Mouse (Mus musculus): ENCODE measurements around the gene Frmd8. TPM values are rescaled to one million over a fixed set of nuclear protein-coding genes. Genes with fewer than 3 reads are reported as not detected.

Frmd8 gene
- total and polyA plus RNA-seq, 2 experiments: 5.2 to 14.2 TPM

- Histone ChIP-seq H3K27ac (replicated peaks; ENCODE audit: insufficient read depth, low read depth, low read length) (peak overlapping the region; percentile 82), H3K9ac (ENCODE audit: low read depth, low read length) (peak overlapping the region; percentile 40; the same call in 1 of the 2 replicates)
- TF ChIP-seq POLR2A (IDR thresholded peaks at IDR 0.05; ENCODE audit: extremely low read depth, insufficient read depth, low read length) (no peak), CTCF (IDR thresholded peaks at IDR 0.05; ENCODE audit: low read depth, low read length) (no peak)
These were observed 48.0 kb downstream of the Frmd8 start for GRCm38 (mm10) chr19:5827044-5827443.

GRCm38 (mm10) chr19:5826731-5827002 lies 48.4 kb downstream of the Frmd8 start:
- peaks cover 42% of the 10 kb centered on the region for H3K4me1 ChIP-seq (ENCODE audit: control insufficient read depth, insufficient read depth, low read length)
- H3K27ac ChIP-seq (replicated peaks; ENCODE audit: insufficient read depth, low read depth, low read length): peak overlapping the region; percentile 60; the same call in 1 of the 2 replicates
- WGBS: 25% methylated on average over 4 of the region's 4 CpGs
- peaks cover 45% of the 10 kb centered on the region for H3K36me3 ChIP-seq (ENCODE audit: control insufficient read depth, insufficient read depth, low read length)
- TF ChIP-seq POLR2A (IDR thresholded peaks at IDR 0.05; ENCODE audit: extremely low read depth, insufficient read depth, low read length): no peak
- no peak for TF ChIP-seq CTCF (IDR thresholded peaks at IDR 0.05; ENCODE audit: low read depth, low read length)
- peak overlapping the region; percentile 61 for H3K9ac ChIP-seq (ENCODE audit: low read depth, low read length)
- peak; percentile 66 for DNase-seq (ENCODE audit: extremely low read depth, low read depth, low spot score)
- no peaks in the 10 kb centered on the region for H3K27me3 ChIP-seq (ENCODE audit: control insufficient read depth, insufficient read depth, low read length)
- no peaks in the 10 kb centered on the region for H3K79me2 ChIP-seq (ENCODE audit: control insufficient read depth, insufficient read depth, low read length)
- H3K4me3 ChIP-seq (ENCODE audit: insufficient read depth, low read depth, low read length): no peak overlapping the region

More at GRCm38 (mm10) chr19:5827044-5827443, 48.0 kb downstream of the Frmd8 start:
- Histone ChIP-seq H3K4me1 (ENCODE audit: control insufficient read depth, insufficient read depth, low read length) (peaks cover 45% of the 10 kb centered on the region), H3K27me3 (ENCODE audit: control insufficient read depth, insufficient read depth, low read length) (no peaks in the 10 kb centered on the region), H3K79me2 (ENCODE audit: control insufficient read depth, insufficient read depth, low read length) (no peaks in the 10 kb centered on the region), H3K36me3 (ENCODE audit: control insufficient read depth, insufficient read depth, low read length) (peaks cover 45% of the 10 kb centered on the region), H3K4me3 (ENCODE audit: insufficient read depth, low read depth, low read length) (no peak overlapping the region)
- no peak for DNase-seq (ENCODE audit: extremely low read depth, low read depth, low spot score)
- WGBS: 50% methylated on average over 6 of the region's 6 CpGs

GRCm38 (mm10) chr19:5825901-5826730 lies 49.0 kb downstream of the Frmd8 start:
- peaks cover 45% of the 10 kb centered on the region for H3K36me3 ChIP-seq (ENCODE audit: control insufficient read depth, insufficient read depth, low read length)
- H3K4me3 ChIP-seq (ENCODE audit: insufficient read depth, low read depth, low read length): no peak overlapping the region
- H3K9ac ChIP-seq (ENCODE audit: low read depth, low read length): peak overlapping the region; percentile 61
- no peaks in the 10 kb centered on the region for H3K79me2 ChIP-seq (ENCODE audit: control insufficient read depth, insufficient read depth, low read length)
- peaks cover 39% of the 10 kb centered on the region for H3K4me1 ChIP-seq (ENCODE audit: control insufficient read depth, insufficient read depth, low read length)
- 74% methylated on average over 5 of the region's 5 CpGs for WGBS
- no peak for TF ChIP-seq CTCF (IDR thresholded peaks at IDR 0.05; ENCODE audit: low read depth, low read length)
- no peak for TF ChIP-seq POLR2A (IDR thresholded peaks at IDR 0.05; ENCODE audit: extremely low read depth, insufficient read depth, low read length)
- H3K27ac ChIP-seq (replicated peaks; ENCODE audit: insufficient read depth, low read depth, low read length): peak overlapping the region; percentile 60
- peak; percentile 49 for DNase-seq (ENCODE audit: extremely low read depth, low read depth, low spot score)
- no peaks in the 10 kb centered on the region for H3K27me3 ChIP-seq (ENCODE audit: control insufficient read depth, insufficient read depth, low read length)

GRCm38 (mm10) chr19:5824826-5825617 lies 50.1 kb downstream of the Frmd8 start:
- H3K27ac ChIP-seq (replicated peaks; ENCODE audit: insufficient read depth, low read depth, low read length): peak overlapping the region; percentile 64
- H3K4me3 ChIP-seq (ENCODE audit: insufficient read depth, low read depth, low read length): no peak overlapping the region
- H3K4me1 ChIP-seq (ENCODE audit: control insufficient read depth, insufficient read depth, low read length): peaks cover 34% of the 10 kb centered on the region
- TF ChIP-seq CTCF (IDR thresholded peaks at IDR 0.05; ENCODE audit: low read depth, low read length) (no peak), POLR2A (IDR thresholded peaks at IDR 0.05; ENCODE audit: extremely low read depth, insufficient read depth, low read length) (no peak)
- no peaks in the 10 kb centered on the region for H3K27me3 ChIP-seq (ENCODE audit: control insufficient read depth, insufficient read depth, low read length)
- DNase-seq (ENCODE audit: extremely low read depth, low read depth, low spot score): peak; percentile 56
- H3K36me3 ChIP-seq (ENCODE audit: control insufficient read depth, insufficient read depth, low read length): peaks cover 40% of the 10 kb centered on the region
- H3K79me2 ChIP-seq (ENCODE audit: control insufficient read depth, insufficient read depth, low read length): no peaks in the 10 kb centered on the region
- peak overlapping the region; percentile 47 for H3K9ac ChIP-seq (ENCODE audit: low read depth, low read length)
- WGBS: 66% methylated on average over 10 of the region's 10 CpGs

- peak; percentile 40; the same call in 1 of the 2 replicates for TF ChIP-seq POLR2A (IDR thresholded peaks at IDR 0.05; ENCODE audit: extremely low read depth, insufficient read depth, low read length)
- TF ChIP-seq CTCF (IDR thresholded peaks at IDR 0.05; ENCODE audit: low read depth, low read length): peak; percentile 13; the same call in 1 of the 2 replicates
- WGBS: 32% methylated on average over 22 of the region's 22 CpGs
- H3K27ac ChIP-seq (replicated peaks; ENCODE audit: insufficient read depth, low read depth, low read length): peak overlapping the region; percentile 64
- H3K27me3 ChIP-seq (ENCODE audit: control insufficient read depth, insufficient read depth, low read length): no peaks in the 10 kb centered on the region
- peak overlapping the region; percentile 47 for H3K9ac ChIP-seq (ENCODE audit: low read depth, low read length)
- H3K36me3 ChIP-seq (ENCODE audit: control insufficient read depth, insufficient read depth, low read length): peaks cover 40% of the 10 kb centered on the region
- peak; percentile 74 for DNase-seq (ENCODE audit: extremely low read depth, low read depth, low spot score)
- H3K4me1 ChIP-seq (ENCODE audit: control insufficient read depth, insufficient read depth, low read length): peaks cover 31% of the 10 kb centered on the region
- H3K4me3 ChIP-seq (ENCODE audit: insufficient read depth, low read depth, low read length): no peak overlapping the region
- no peaks in the 10 kb centered on the region for H3K79me2 ChIP-seq (ENCODE audit: control insufficient read depth, insufficient read depth, low read length)
These were observed 50.8 kb downstream of the Frmd8 start for GRCm38 (mm10) chr19:5824043-5824825.

Data from liver, adult 2 months (tissue).